Mouse (Mus musculus) lung, adult 2 months (tissue): Measurements from ENCODE around the gene Dennd1c. TPM values are rescaled to one million over a fixed set of nuclear protein-coding genes. Genes with fewer than 3 reads are reported as not detected.

Experiments used
- DNase-seq: peaks from one replicate; pipeline ENCODE4 v3.0.0; 2022
- H3K4me1 ChIP-seq: fragments of 200-500 bp; 2 replicates; pipeline ENCODE4 v1.6.1; 2011; ENCODE audit warnings: low read length; ENCODE audit not compliant: control insufficient read depth, insufficient read depth
- H3K4me3 ChIP-seq: fragments of 200-500 bp; replicated peaks from 2 replicates; pipeline ENCODE3; 2011; ENCODE audit warnings: low read depth, mild to moderate bottlenecking, control low read depth, low read length; ENCODE audit errors: extremely low read depth
- CTCF ChIP-seq: fragments of 200-500 bp; IDR thresholded peaks from 2 replicates; pipeline ENCODE4 v1.5.1; 2011; ENCODE audit warnings: mild to moderate bottlenecking, low read length, control low read depth; ENCODE audit not compliant: insufficient read depth
- POLR2A ChIP-seq: fragments of 200-500 bp; IDR thresholded peaks from 2 replicates; pipeline ENCODE4 v1.6.1; 2011; ENCODE audit warnings: low read depth, mild to moderate bottlenecking, control low read depth, low read length, borderline replicate concordance; ENCODE audit errors: extremely low read depth
- whole genome bisulfite sequencing: fragments of 180-500 bp; shearing (Covaris S2); methylation state at CpG from one replicate; pipeline ENCODE4 v1.1.7; 2018; 5-methylcytosine and 5-hydroxymethylcytosine counted together
- polyA plus RNA-seq: library from polyadenylated mRNA; depleted of rRNA; stranded (reverse); fragments of >200 nt; gene quantifications from 2 replicates; pipeline ENCODE4 v1.2.3, GENCODE M21; 2012; rRNA removed

Gene Dennd1c
- polyA plus RNA-seq, 1 experiment, result 18.1 TPM

GRCm38 (mm10) chr17:57029691-57030090 lies 48.6 kb downstream of the Dennd1c start:
- Histone ChIP-seq H3K4me1 (peaks cover 9% of the 10 kb centered on the region; the same call in 1 of the 2 replicates), H3K4me3 (no peak overlapping the region)
- TF ChIP-seq CTCF (no peak), POLR2A (no peak)
- 20% methylated on average over 8 of the region's 8 CpGs for WGBS
- DNase-seq, result no peak

GRCm38 (mm10) chr17:57027471-57027870 lies 50.8 kb downstream of the Dennd1c start:
- TF ChIP-seq POLR2A, result no peak
- no peak for TF ChIP-seq CTCF
- peaks cover 9% of the 10 kb centered on the region; the same call in 1 of the 2 replicates for H3K4me1 ChIP-seq
- 89% methylated on average over 4 of the region's 4 CpGs for WGBS
- no peak overlapping the region for H3K4me3 ChIP-seq
- DNase-seq, result no peak

- no peak for TF ChIP-seq CTCF
- TF ChIP-seq POLR2A, result no peak
- Histone ChIP-seq H3K4me1 (no peaks in the 10 kb centered on the region), H3K4me3 (no peak overlapping the region)
- DNase-seq, result no peak
- WGBS, result 88% methylated on average over 5 of the region's 5 CpGs
Observed at GRCm38 (mm10) chr17:57020960-57021359, 57.4 kb downstream of the Dennd1c start.

GRCm38 (mm10) chr17:57019693-57020092 lies 58.6 kb downstream of the Dennd1c start:
- WGBS, result 81% methylated on average over 2 of the region's 2 CpGs
- Histone ChIP-seq H3K4me1 (no peaks in the 10 kb centered on the region), H3K4me3 (no peak overlapping the region)
- DNase-seq, result no peak
- TF ChIP-seq POLR2A, result no peak
- TF ChIP-seq CTCF, result no peak

Other genes starting within 250 kb of the Dennd1c start
- gene Rfx2, start 247.5 kb downstream of the Dennd1c start, polyA plus RNA-seq, result 24.1 and 27.2 TPM in 2 replicates
- not detected in 2 replicates for gene Acsbg2, start 204.1 kb downstream of the Dennd1c start, polyA plus RNA-seq
- 0.11 and 0.19 TPM in 2 replicates for gene 1700061G19Rik, start 203.0 kb downstream of the Dennd1c start, polyA plus RNA-seq
- gene Mllt1, start 143.1 kb downstream of the Dennd1c start, polyA plus RNA-seq, result 58.2 and 59.4 TPM in 2 replicates
- gene Acer1, start 96.4 kb downstream of the Dennd1c start, polyA plus RNA-seq, result 0.25 and 6.2 TPM in 2 replicates
- gene Clpp, start 88.2 kb downstream of the Dennd1c start, polyA plus RNA-seq, result 103 and 108 TPM in 2 replicates
- 24.1 and 26.0 TPM in 2 replicates for gene Alkbh7, start 81.2 kb downstream of the Dennd1c start, polyA plus RNA-seq
- gene Pspn, start 78.5 kb downstream of the Dennd1c start, polyA plus RNA-seq, result not detected in 2 replicates
- 22.3 and 23.4 TPM in 2 replicates for gene Gtf2f1, start 67.2 kb downstream of the Dennd1c start, polyA plus RNA-seq
- 0.13 and 0.16 TPM in 2 replicates for gene Gm17949, start 67.0 kb downstream of the Dennd1c start, polyA plus RNA-seq
- gene Khsrp, start 47.0 kb downstream of the Dennd1c start, polyA plus RNA-seq, result 75.8 and 80.7 TPM in 2 replicates
- gene Slc25a41, start 36.9 kb downstream of the Dennd1c start, polyA plus RNA-seq, result 0.18 TPM in 1 of 2 replicates, not detected in the other
- gene Crb3, start 19.4 kb downstream of the Dennd1c start, polyA plus RNA-seq, result 75.5 and 89.4 TPM in 2 replicates
- gene Slc25a23, start 18.7 kb downstream of the Dennd1c start, polyA plus RNA-seq, result 44.0 and 51.8 TPM in 2 replicates
- gene Tubb4a, start 9.3 kb upstream of the Dennd1c start, polyA plus RNA-seq, result 34.2 and 37.7 TPM in 2 replicates
- 5.3 and 7.9 TPM in 2 replicates for gene Tnfsf9, start 26.8 kb upstream of the Dennd1c start, polyA plus RNA-seq
- gene Cd70, start 71.3 kb upstream of the Dennd1c start, polyA plus RNA-seq, result not detected in 2 replicates
- 1.8 and 1.9 TPM in 2 replicates for gene Tnfsf14, start 115.7 kb upstream of the Dennd1c start, polyA plus RNA-seq
- 254 and 275 TPM in 2 replicates for gene C3, start 149.6 kb upstream of the Dennd1c start, polyA plus RNA-seq
- 62.1 and 68.2 TPM in 2 replicates for gene Gpr108, start 169.9 kb upstream of the Dennd1c start, polyA plus RNA-seq
- 43.0 and 50.7 TPM in 2 replicates for gene Trip10, start 170.9 kb upstream of the Dennd1c start, polyA plus RNA-seq
- 8.2 and 12.3 TPM in 2 replicates for gene Vav1, start 200.6 kb upstream of the Dennd1c start, polyA plus RNA-seq